Mouse (Mus musculus) thymus, postnatal 0 days (tissue): ENCODE data around the gene Ttc7b. TPM values are rescaled to one million over a fixed set of nuclear protein-coding genes. Genes with fewer than 3 reads are reported as not detected.

ENCODE experiments used
- polyA plus RNA-seq: library from polyadenylated mRNA; unstranded; fragments of >200 nt; fragmentation: Nextera tagmentation; extraction: Ambion mirVana; gene quantifications from 2 replicates; pipeline ENCODE4 v1.2.1, GENCODE M21; 2015

Ttc7b gene
- polyA plus RNA-seq, 1 experiment from 2014 or later, result 7.3 TPM

Other genes starting within 250 kb of the Ttc7b start
- gene Rps6ka5, start 206.2 kb upstream of the Ttc7b start, polyA plus RNA-seq, result 6.6 and 9.0 TPM in 2 replicates